Mouse (Mus musculus) embryonic fibroblast, embryonic 13.5 days (primary cell): ENCODE results near the gene Map3k20. TPM values are rescaled to one million over a fixed set of nuclear protein-coding genes. Genes with fewer than 3 reads are reported as not detected.

ENCODE experiments used
- H3K27ac ChIP-seq: 2 replicates; pipeline ENCODE4 v1.5.1; 2012; ENCODE audit warnings: low read length, control low read depth, inconsistent platforms; ENCODE audit not compliant: insufficient read depth
- H3K4me1 ChIP-seq: 2 replicates; pipeline ENCODE4 v1.6.1; 2011; ENCODE audit warnings: low read length; ENCODE audit not compliant: control insufficient read depth, insufficient read depth
- H3K4me3 ChIP-seq: 2 replicates; pipeline ENCODE4 v1.5.1; 2011; ENCODE audit warnings: mild to moderate bottlenecking, control low read depth, low read length; ENCODE audit not compliant: insufficient read depth
- CTCF ChIP-seq: IDR thresholded peaks from 2 replicates; pipeline ENCODE4 v1.5.1; 2011; ENCODE audit warnings: mild to moderate bottlenecking, control low read depth, low read length, moderate library complexity, borderline replicate concordance; ENCODE audit not compliant: insufficient read depth
- POLR2A ChIP-seq: IDR thresholded peaks from 2 replicates; pipeline ENCODE4 v1.6.1; 2011; ENCODE audit warnings: low read depth, mild to moderate bottlenecking, control low read depth, low read length, moderate library complexity
- polyA plus RNA-seq: library from polyadenylated mRNA; stranded (reverse); fragments of >200 nt; gene quantifications from 2 replicates; pipeline ENCODE4 v1.2.4, GENCODE M21; 2011; ENCODE audit warnings: low read depth; ENCODE audit not compliant: missing spikeins, insufficient read length

Gene Map3k20
- polyA plus RNA-seq, 1 experiment = 103 TPM

DNA sequence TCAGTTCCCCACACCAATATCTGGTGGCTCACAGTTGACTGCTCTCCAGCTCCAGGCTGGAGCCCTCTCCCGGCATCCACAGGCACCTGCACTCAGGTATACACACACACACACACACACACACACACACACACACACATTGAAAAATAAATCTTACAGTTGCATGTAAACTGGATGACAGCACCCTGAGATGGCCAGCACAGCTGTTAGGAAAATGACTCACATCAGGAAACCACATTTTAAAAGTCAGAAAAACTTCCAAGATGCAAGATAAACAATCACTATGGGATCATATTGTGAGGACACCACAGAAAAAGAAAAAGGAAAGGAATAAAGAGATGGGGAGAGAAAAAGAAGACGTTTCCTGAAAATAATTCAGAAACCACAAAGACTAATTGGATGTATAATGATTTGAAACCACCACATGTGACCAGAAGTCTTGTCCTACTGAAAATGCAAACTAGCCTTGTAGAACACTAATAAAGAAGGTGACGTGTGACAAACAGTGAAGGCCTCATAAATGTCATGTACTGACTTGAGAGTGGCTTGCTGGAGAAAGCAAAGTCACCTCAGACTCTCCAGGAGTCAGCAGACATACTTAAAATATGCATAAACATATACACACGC lies 7.1 kb upstream of the Map3k20 start:
- TF ChIP-seq POLR2A = no peak
- TF ChIP-seq CTCF = no peak
- Histone ChIP-seq H3K4me1 (peaks cover 2% of the 10 kb centered on the region; the same call in 1 of the 2 replicates), H3K27ac (peak overlapping the region; percentile 47; the same call in 1 of the 2 replicates), H3K4me3 (no peak overlapping the region)

DNA sequence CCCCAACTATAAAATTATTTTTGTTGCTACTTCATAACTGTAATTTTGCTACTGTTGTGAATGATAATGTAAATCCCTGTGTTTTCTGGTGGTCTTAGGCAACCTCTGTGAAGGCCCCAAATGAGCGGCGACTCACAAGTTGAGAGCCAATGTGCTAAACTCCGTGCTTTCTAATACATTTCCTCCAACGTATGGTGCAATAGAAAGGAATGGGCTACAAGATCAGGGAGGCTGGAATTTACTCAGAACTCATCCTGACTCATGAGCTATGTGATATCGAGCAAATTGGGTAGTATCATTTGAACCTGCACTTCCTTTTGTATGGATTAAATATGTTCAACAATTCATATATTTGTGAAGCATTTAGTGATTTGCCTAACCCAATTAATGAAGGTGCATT lies 4.9 kb upstream of the Map3k20 start:
- Histone ChIP-seq H3K4me1 (peaks cover 2% of the 10 kb centered on the region; the same call in 1 of the 2 replicates), H3K4me3 (no peak overlapping the region), H3K27ac (no peak overlapping the region; the same call in 1 of the 2 replicates)
- TF ChIP-seq CTCF (no peak), POLR2A (no peak)

GRCm38 (mm10) chr2:72281971-72282370 lies 3.5 kb upstream of the Map3k20 start:
- TF ChIP-seq CTCF (no peak), POLR2A (no peak)
- peaks cover 2% of the 10 kb centered on the region; the same call in 1 of the 2 replicates for H3K4me1 ChIP-seq
- H3K27ac ChIP-seq = no peak overlapping the region
- no peak overlapping the region for H3K4me3 ChIP-seq

GRCm38 (mm10) chr2:72282733-72283132 lies 2.7 kb upstream of the Map3k20 start:
- TF ChIP-seq CTCF (no peak), POLR2A (no peak)
- Histone ChIP-seq H3K4me3 (no peak overlapping the region), H3K27ac (no peak overlapping the region), H3K4me1 (peaks cover 9% of the 10 kb centered on the region)

- H3K4me3 ChIP-seq = no peak overlapping the region
- TF ChIP-seq POLR2A = no peak
- no peak for TF ChIP-seq CTCF
- no peak overlapping the region for H3K27ac ChIP-seq
- peaks cover 13% of the 10 kb centered on the region for H3K4me1 ChIP-seq
Observed at GRCm38 (mm10) chr2:72284689-72285088, 748 bp upstream of the Map3k20 start.

DNA sequence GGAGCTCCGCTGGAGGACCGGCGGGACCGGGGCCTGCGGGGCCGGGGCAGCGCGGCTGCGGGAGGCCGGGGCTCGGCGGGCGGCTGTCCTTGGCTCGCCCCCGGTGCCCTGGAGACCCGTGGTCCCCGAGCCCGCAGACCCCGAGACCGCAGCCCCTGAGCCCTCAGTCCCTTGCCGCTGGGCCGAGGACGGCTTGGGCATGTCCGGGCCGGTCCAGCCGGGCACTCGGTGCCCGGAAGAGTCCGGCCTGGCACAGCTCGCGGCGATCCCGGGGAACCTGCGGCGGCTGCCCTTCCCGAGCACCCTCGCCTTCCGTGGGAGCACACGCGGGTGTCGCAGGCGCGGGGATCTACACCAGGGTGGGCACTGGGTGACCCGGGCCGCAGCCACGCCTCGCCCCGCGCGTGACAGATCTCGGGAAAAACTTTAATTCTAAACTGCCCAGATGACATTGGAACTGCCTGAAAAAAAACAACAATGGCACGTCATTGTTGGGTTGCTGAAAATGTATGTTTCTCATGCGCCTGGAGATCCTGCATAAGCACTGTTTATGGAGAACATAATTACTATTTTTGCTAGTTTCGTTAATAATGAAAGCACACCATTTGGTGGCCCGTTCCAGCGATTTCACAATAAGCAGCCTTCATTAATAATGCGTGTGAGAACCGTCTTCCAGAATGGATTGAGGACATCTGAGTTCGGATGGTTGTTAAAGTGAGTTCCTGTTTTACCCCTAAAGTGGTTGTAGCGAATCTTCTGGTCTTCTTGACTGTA lies 638 bp downstream of the Map3k20 start:
- TF ChIP-seq CTCF (no peak), POLR2A (no peak; the same call in 1 of the 2 replicates)
- peak overlapping the region; percentile 92 for H3K27ac ChIP-seq

DNA sequence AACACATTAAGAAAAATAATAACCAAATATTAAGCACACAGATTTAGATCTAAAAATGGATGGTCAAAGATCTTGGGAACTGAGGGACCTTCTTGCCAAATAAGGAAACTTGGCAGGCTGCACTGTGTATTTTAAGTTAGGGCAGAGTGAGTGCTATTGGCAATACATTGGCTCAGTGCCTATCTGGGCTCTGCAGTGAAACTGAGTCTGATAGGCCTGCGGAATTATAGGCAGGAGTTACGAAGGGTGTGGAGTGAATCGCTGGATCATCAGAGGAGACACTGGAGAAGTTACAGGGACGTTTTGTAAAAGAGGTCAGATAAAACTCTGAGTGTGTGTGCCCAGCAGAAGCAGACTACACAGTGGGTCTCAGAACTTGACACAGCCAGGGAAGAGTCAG lies 1.7 kb downstream of the Map3k20 start:
- Histone ChIP-seq H3K4me3 (peak overlapping the region; percentile 16), H3K4me1 (peaks cover 13% of the 10 kb centered on the region), H3K27ac (peak overlapping the region; percentile 65)
- TF ChIP-seq CTCF (no peak), POLR2A (0 out of 2 replicates have a peak, but pooled peaks have one; percentile 18)

More for the DNA sequence above, 638 bp downstream of the Map3k20 start:
- peaks cover 13% of the 10 kb centered on the region for H3K4me1 ChIP-seq
- H3K4me3 ChIP-seq = peak overlapping the region; percentile 98

DNA sequence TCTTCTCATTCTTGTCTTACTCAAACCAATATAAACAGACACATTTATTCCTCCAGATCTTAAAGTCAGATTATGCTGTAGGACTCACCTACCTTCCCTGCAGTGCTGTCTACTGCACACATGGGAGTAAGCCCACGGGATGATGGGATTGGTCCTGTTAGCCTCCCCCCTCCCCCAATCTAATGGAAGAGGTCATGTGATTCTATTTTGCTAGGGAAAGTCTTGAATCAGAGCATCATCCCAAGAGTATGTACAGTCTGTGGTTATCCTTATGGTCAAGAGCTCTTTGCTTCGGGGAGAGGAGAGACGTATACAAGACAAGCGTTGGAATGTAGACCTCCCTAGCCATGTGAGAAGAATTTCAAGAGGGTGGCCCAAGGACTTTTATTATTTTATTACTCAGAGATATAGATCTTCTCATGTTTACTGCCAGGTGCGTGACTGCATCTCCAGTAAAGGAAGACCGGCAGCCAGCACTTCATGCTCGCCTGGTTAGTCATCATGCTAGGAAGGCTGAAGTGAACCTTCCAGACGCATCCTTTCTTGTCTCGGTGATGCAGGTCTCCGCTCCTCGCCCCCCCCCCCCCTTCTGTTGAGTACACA lies 3.6 kb downstream of the Map3k20 start:
- H3K4me3 ChIP-seq = no peak overlapping the region
- H3K27ac ChIP-seq = peak overlapping the region; percentile 65
- TF ChIP-seq CTCF = no peak
- peaks cover 13% of the 10 kb centered on the region for H3K4me1 ChIP-seq

GRCm38 (mm10) chr2:72291103-72291502 lies 5.7 kb downstream of the Map3k20 start:
- H3K27ac ChIP-seq = no peak overlapping the region
- TF ChIP-seq POLR2A = 0 out of 2 replicates have a peak, but pooled peaks have one; percentile 34
- TF ChIP-seq CTCF = 0 out of 2 replicates have a peak, but pooled peaks have one; percentile 9
- peaks cover 22% of the 10 kb centered on the region for H3K4me1 ChIP-seq

More at GRCm38 (mm10) chr2:72291103-72291502, 5.7 kb downstream of the Map3k20 start:
- no peak overlapping the region for H3K4me3 ChIP-seq
